Mouse (Mus musculus) myocyte (in vitro differentiated cells): ENCODE results near the gene Mical2.

Experiments
- POLR2A ChIP-seq: IDR thresholded peaks from one replicate; pipeline ENCODE4 v1.6.1; 2011; ENCODE audit warnings: low read depth, mild to moderate bottlenecking, control low read depth, moderate library complexity; ENCODE audit not compliant: insufficient read length
- SRF ChIP-seq: IDR thresholded peaks from one replicate; pipeline ENCODE4 v1.6.1; 2011; ENCODE audit warnings: low read depth; ENCODE audit not compliant: control insufficient read depth, insufficient read length

DNA sequence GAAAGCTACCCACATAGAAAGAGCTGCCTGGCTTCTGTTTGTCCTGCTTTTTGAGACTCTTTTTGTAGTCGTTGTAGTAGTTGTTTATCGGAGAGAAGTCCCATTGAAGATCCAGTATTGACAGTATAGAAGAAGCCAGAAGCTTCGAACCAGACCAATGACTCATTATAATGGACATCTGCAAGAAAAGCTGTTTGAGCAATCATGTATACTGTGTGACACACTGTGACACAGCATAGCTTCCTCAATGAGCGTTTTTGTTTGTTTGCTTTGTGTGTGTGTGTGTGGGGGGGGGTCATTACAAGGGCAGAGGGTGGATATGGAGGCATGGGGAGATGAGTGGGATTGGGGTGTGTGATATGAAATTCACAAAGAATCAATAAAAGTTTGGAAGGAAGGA, 53.0 kb downstream of the Mical2 start:
- no peak for TF ChIP-seq SRF
- no peak for TF ChIP-seq POLR2A
